ENCODE assay signal across 14 mouse cellular contexts in the genomic region with DNA sequence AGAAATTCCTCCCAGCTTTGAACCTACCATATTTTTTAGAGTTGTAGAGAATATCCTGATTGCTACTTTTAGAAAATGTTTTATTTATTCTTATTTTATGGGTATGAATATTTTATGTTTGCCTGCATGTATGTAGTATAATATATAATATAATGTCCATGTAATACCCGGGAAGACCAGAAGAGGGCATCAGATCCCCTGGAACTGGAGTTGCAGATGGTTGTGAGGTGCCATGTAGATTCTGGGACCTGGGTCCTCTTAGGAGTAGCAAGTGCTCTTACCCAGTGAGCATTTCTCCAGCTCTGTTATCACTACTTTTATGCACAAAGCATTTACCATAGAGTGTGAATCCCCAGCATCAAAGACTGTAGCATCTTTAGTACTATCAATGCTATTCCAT. TPM values are rescaled to one million over a fixed set of nuclear protein-coding genes. Genes with fewer than 3 reads are reported as not detected.
DNase-seq lines count a peak whose midpoint lies in the region; ATAC-seq and TF ChIP-seq lines count a peak whose summit lies in the region.
"Had no signal": no experiment of that assay in that cellular context is flagged by ENCODE, and none has a peak within 500 bp of the region (broad histone marks: within the 10 kb centered on the region; RNA-seq: fewer than 3 reads in every experiment).

No protein-coding gene starts in this region.

- no peak overlapping the region for H3K27ac ChIP-seq in heart, adult 2 months
- H3K27ac ChIP-seq in midbrain, embryonic 11.5 days (ENCODE audit: low read depth, low read length): no peak overlapping the region
- no peak overlapping the region for H3K27ac ChIP-seq in midbrain, embryonic 16.5 days (ENCODE audit: low read length)
- H3K27ac ChIP-seq: heart, embryonic 13.5 days; midbrain, embryonic 12.5 days; stomach, embryonic 15.5 days had no signal

- DNase-seq in heart, adult 2 months: no peak
- no peak for DNase-seq in heart, postnatal 4 days
- peak; percentile 91 for DNase-seq in midbrain, embryonic 11.5 days (ENCODE audit: low spot score, missing footprints)
- DNase-seq in ZHBTc4 (ENCODE audit: low read depth, low spot score): peak; percentile 67
- DNase-seq in testis, postnatal 10 days (ENCODE audit: low spot score): peak; percentile 49
- no peak for DNase-seq in urinary bladder, adult 18-20 months (ENCODE audit: low spot score in 2 of 2)
- DNase-seq: cerebellum, postnatal 14 days; kidney, adult 8-10 months had no signal

- intact Hi-C loops in heart, adult 2 months (cut with DNase I): loop anchor here (2.0 kb wide), 1 partner anchor 77 kb away; no protein-coding TSS in a partner anchor

- H3K79me2 ChIP-seq in heart, adult 2 months (replicated peaks; ENCODE audit: control insufficient read depth, insufficient read depth, low read length): no peaks in the 10 kb centered on the region

- TF ChIP-seq CTCF in heart, adult 2 months (IDR thresholded peaks at IDR 0.05): peak; percentile 78

- H3K4me2 ChIP-seq in midbrain, embryonic 11.5 days: no peak overlapping the region
- H3K4me2 ChIP-seq in midbrain, embryonic 16.5 days (ENCODE audit: low read length): no peak overlapping the region
- H3K4me2 ChIP-seq: heart, embryonic 13.5 days; midbrain, embryonic 12.5 days; stomach, embryonic 15.5 days had no signal

- no peak for TF ChIP-seq POLR2A in heart, adult 2 months (IDR thresholded peaks at IDR 0.05; ENCODE audit: insufficient read depth, low read depth, low read length)

- no peak for ATAC-seq in midbrain, embryonic 11.5 days (ENCODE audit: low FRiP score)
- no peak for ATAC-seq in midbrain, embryonic 16.5 days
- no peak for ATAC-seq in granulocyte monocyte progenitor cell, adult 5-6 weeks (replicated peaks; ENCODE audit: poor library complexity, severe bottlenecking)

- no peak for TF ChIP-seq EP300 in heart, adult 2 months (IDR thresholded peaks at IDR 0.05; ENCODE audit: insufficient read depth, low read depth, low read length)

- no peaks in the 10 kb centered on the region for H3K27me3 ChIP-seq in heart, adult 2 months (ENCODE audit: control insufficient read depth, insufficient read depth, low read length)
- peaks cover 2% of the 10 kb centered on the region; the same call in 1 of the 2 replicates for H3K27me3 ChIP-seq in midbrain, embryonic 11.5 days (ENCODE audit: control insufficient read depth, insufficient read depth, low read length)
- 0 out of 2 replicates have a peak, but pooled peaks cover 3% of the 10 kb centered on the region for H3K27me3 ChIP-seq in midbrain, embryonic 16.5 days (ENCODE audit: control insufficient read depth, insufficient read depth, low read depth, low read length)
- H3K27me3 ChIP-seq: stomach, embryonic 15.5 days had no signal

- H3K36me3 ChIP-seq in heart, adult 2 months (ENCODE audit: control insufficient read depth, insufficient read depth, low read length): no peaks in the 10 kb centered on the region
- H3K36me3 ChIP-seq in midbrain, embryonic 11.5 days (ENCODE audit: control insufficient read depth, insufficient read depth, low read length): no peaks in the 10 kb centered on the region
- H3K36me3 ChIP-seq in midbrain, embryonic 16.5 days (ENCODE audit: control insufficient read depth, insufficient read depth, low read length): no peaks in the 10 kb centered on the region
- H3K36me3 ChIP-seq: heart, embryonic 13.5 days; midbrain, embryonic 12.5 days; stomach, embryonic 15.5 days had no signal

- no peaks in the 10 kb centered on the region for H3K9me3 ChIP-seq in midbrain, embryonic 11.5 days (ENCODE audit: control insufficient read depth, low read length)
- no peaks in the 10 kb centered on the region for H3K9me3 ChIP-seq in midbrain, embryonic 16.5 days (replicated peaks; ENCODE audit: control insufficient read depth, low read length, poor library complexity, severe bottlenecking)
- H3K9me3 ChIP-seq: midbrain, embryonic 12.5 days; stomach, embryonic 15.5 days had no signal

- no peak overlapping the region for H3K9ac ChIP-seq in heart, adult 2 months (ENCODE audit: low read depth, low read length)
- no peak overlapping the region for H3K9ac ChIP-seq in midbrain, embryonic 11.5 days (ENCODE audit: low read length)
- H3K9ac ChIP-seq in midbrain, embryonic 16.5 days (ENCODE audit: low read depth, low read length): no peak overlapping the region
- H3K9ac ChIP-seq: heart, embryonic 13.5 days; midbrain, embryonic 12.5 days; stomach, embryonic 15.5 days had no signal

- no peak overlapping the region for H3K4me3 ChIP-seq in heart, adult 2 months
- no peak overlapping the region for H3K4me3 ChIP-seq in midbrain, embryonic 11.5 days (ENCODE audit: low read depth, low read length)
- no peak overlapping the region for H3K4me3 ChIP-seq in midbrain, embryonic 16.5 days (ENCODE audit: low read depth, low read length)
- H3K4me3 ChIP-seq: heart, embryonic 13.5 days; midbrain, embryonic 12.5 days; stomach, embryonic 15.5 days had no signal

- WGBS in heart, adult 2 months: 3% methylated on average over 1 of the region's 1 CpGs
- WGBS in midbrain, embryonic 11.5 days: 5% methylated on average over 1 of the region's 1 CpGs
- WGBS in midbrain, embryonic 16.5 days: 9% methylated on average over 1 of the region's 1 CpGs

- no peaks in the 10 kb centered on the region; the same call in 1 of the 2 replicates for H3K4me1 ChIP-seq in heart, adult 2 months (ENCODE audit: control insufficient read depth, insufficient read depth, low read length)
- 0 out of 2 replicates have a peak, but pooled peaks cover 2% of the 10 kb centered on the region for H3K4me1 ChIP-seq in midbrain, embryonic 11.5 days (ENCODE audit: control insufficient read depth, insufficient read depth, low read length)
- no peaks in the 10 kb centered on the region for H3K4me1 ChIP-seq in midbrain, embryonic 16.5 days (ENCODE audit: control insufficient read depth, insufficient read depth, low read length)
- H3K4me1 ChIP-seq: midbrain, embryonic 12.5 days; stomach, embryonic 15.5 days had no signal

RNA-seq across cellular contexts. Expression of a gene that starts 17.5 kb away (rescaled TPM):
- total RNA-seq in heart, adult 2 months (2021): 100 to 1,000 TPM; 220 to 247 TPM
- 129 and 237 TPM in 2 replicates for polyA plus RNA-seq in heart, adult 2 months (2012; rRNA removed)
- 100 to 1,000 TPM; 252 to 254 TPM for total RNA-seq in heart, postnatal 4 days (2021)
- polyA plus RNA-seq in midbrain, embryonic 11.5 days (2014; fragmentation: Nextera tagmentation; extraction: Ambion mirVana): 345 and 351 TPM in 2 replicates
- 260 and 275 TPM in 2 replicates for polyA plus RNA-seq in midbrain, embryonic 16.5 days (2015; fragmentation: Nextera tagmentation; extraction: Ambion mirVana)
- 171 and 174 TPM in 2 replicates for total RNA-seq in granulocyte monocyte progenitor cell, adult 5-6 weeks (2014; fragmentation: Nextera tagmentation)
- 303 and 314 TPM in 2 replicates for total RNA-seq in granulocyte monocyte progenitor cell, adult 5-6 weeks (2017)

RNA-seq across cellular contexts. Expression of a gene that starts 52.9 kb away (rescaled TPM):
- not detected for total RNA-seq in heart, adult 2 months (2021)
- polyA plus RNA-seq in heart, adult 2 months (2012; rRNA removed): 0.06 and 0.16 TPM in 2 replicates
- under 1 TPM; 0.10 to 0.14 TPM for total RNA-seq in heart, postnatal 4 days (2021)
- polyA plus RNA-seq in midbrain, embryonic 11.5 days (2014; fragmentation: Nextera tagmentation; extraction: Ambion mirVana): 0.04 TPM in 1 of 2 replicates, not detected in the other
- polyA plus RNA-seq in midbrain, embryonic 16.5 days (2015; fragmentation: Nextera tagmentation; extraction: Ambion mirVana): 0.25 and 1.5 TPM in 2 replicates
- not detected in 2 replicates for total RNA-seq in granulocyte monocyte progenitor cell, adult 5-6 weeks (2014; fragmentation: Nextera tagmentation)
- total RNA-seq in granulocyte monocyte progenitor cell, adult 5-6 weeks (2017): not detected in 2 replicates
- polyA plus RNA-seq: heart, embryonic 13.5 days; limb, embryonic 11.5 days had no signal

Comparison
In these comparisons a context has a peak if more than half of its experiments do, and no peak if none do; other contexts are left out.
1. DNase-seq: peak in midbrain, embryonic 11.5 days (single experiment), ZHBTc4 (single experiment) and testis, postnatal 10 days (single experiment); none in heart, adult 2 months (0 of 2), heart, postnatal 4 days (single experiment) and urinary bladder, adult 18-20 months (0 of 2).